Mouse (Mus musculus): ENCODE measurements around the gene Nup210l. TPM values are rescaled to one million over a fixed set of nuclear protein-coding genes. Genes with fewer than 3 reads are reported as not detected.
"Not testable (repeated sequence)": the region's sequence is repeated elsewhere in the genome, so short reads cannot be mapped to it uniquely, and the experiment has no call there.

The Nup210l gene
- total RNA-seq, 2 experiments from 2014 or later, result 0.04 to 0.08 TPM

DNA sequence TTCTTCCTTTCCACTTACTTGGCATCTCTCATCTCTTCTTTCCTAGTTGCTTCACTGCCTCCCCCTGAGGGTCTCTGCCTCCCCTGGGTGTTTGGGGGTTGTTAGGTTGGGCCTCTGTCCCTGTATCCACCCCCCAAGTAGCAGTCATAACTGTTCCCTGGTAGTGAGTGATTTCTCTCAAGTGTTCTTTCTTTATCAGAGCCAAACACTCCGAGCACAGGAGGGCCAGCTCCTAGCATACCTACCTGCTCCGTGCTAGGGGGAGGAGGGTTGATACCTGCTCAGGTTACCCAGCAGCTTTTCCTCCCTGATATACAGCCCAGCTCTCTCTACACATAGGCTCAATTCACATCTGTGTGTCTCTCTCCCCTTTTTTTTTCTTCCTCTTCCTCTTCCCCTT lies 15.3 kb upstream of the Nup210l start:
- intact Hi-C loops (cut with DNase I; ENCODE audit: low total_unique reads), result no loop called here
- DNase-seq, result no peak

- intact Hi-C loops (cut with DNase I; ENCODE audit: low total_unique reads), result no loop called here
- no peak for DNase-seq
Observed at GRCm38 (mm10) chr3:90090892-90091291, 13.0 kb upstream of the Nup210l start.

DNA sequence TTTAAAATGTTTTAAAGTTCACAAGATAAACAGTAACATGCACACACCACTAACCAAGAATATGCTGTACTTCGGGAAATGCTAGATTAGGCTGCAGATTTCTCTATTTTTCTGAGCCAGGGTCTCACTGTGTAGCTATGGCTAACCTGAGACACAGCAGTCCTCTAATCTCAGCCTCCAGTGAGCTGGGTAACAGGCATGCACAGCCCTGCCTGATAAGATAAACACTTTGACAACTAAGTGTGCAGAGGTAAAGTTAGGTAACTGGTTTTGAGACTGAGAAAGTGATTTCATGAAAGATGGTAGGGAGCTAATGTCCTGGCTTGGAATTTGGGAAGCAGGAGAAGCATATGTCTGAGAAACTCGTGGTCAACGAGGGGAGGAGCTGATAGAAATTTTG lies 9.5 kb upstream of the Nup210l start:
- no peak for DNase-seq
- intact Hi-C loops (cut with DNase I; ENCODE audit: low total_unique reads), result no loop called here

GRCm38 (mm10) chr3:90097928-90098327 lies 6.0 kb upstream of the Nup210l start:
- DNase-seq, result no peak
- intact Hi-C loops (cut with DNase I; ENCODE audit: low total_unique reads), result no loop called here

DNA sequence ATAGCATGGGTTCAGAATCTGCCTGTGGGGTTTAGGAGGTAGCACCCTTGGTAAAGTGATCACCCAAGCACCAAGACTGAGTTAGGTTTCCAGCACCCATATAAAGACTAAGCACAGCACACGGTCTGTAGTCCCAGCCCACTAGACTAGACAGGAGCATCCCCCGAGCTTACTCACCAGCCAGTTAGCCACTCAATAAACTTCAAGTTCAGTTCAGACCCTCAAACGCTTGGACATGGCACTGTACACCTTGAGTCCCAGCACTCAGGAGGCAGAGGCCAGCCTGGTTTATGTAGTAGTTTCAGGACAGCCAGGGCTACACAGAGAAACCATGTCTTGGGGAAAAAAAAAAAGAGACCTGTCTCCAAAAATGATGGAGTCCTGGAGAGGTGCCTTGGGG lies 2.9 kb upstream of the Nup210l start:
- intact Hi-C loops (cut with DNase I; ENCODE audit: low total_unique reads), result no loop called here
- DNase-seq, result no peak

DNA sequence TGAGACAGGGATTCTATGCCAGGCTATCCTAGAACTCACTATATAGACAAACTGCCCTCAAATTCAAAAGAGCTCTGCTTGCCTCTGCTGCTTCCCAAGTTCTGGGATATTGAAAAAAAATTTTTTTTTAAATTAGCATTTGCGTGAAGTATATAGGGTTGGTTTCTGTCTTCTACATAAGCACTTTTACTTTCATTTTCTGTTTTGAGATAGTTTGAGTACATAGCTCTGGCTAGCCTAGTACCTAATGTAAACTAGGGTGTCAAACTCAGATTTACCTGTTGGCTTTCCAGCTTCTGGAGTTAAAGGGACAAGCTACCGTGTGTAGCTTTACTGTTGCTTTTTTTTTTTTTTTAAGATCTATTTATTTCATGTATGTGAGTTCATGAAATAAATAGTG lies 2.3 kb upstream of the Nup210l start:
- no peak for DNase-seq
- intact Hi-C loops (cut with DNase I; ENCODE audit: low total_unique reads), result no loop called here

DNA sequence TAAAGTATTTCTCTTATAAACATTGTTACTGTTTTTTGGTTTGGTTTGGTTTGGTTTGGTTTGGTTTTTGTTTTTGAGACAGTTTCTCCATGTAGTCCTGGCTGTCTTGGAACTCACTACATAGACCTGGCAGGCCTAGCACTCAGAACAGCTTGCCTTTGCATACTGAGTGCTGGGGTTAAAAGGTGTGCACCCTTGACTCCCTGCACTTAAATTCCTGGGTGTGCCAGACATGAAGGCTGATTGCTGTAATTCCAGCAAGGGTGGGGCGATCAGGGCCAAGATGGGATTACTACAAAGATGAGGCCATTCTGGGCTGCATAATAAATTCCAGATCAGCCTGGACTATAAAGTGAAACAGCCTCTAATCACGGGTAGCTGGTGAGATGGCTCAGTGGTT lies 1.7 kb upstream of the Nup210l start:
- intact Hi-C loops (cut with DNase I; ENCODE audit: low total_unique reads), result no loop called here
- DNase-seq, result no peak

DNA sequence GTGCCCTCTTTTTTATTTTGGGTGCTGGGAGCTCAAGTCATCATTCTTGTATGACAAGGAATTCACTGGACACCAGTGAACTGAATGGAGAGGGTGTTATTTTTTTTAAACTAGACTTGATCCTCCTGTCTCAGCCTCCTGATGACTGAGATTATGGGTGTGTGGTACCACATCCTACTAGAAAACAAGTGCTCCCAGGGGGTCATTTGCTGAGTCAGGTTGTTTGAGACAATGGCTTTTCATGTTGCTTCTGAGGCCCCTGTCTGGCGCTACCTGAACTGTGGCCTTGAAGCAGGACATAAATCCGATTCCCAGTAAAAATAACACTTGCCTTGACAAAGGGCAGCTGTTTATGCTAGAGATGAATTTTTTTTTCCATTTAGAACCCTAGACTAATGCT lies 756 bp upstream of the Nup210l start:
- DNase-seq, result no peak
- intact Hi-C loops (cut with DNase I; ENCODE audit: low total_unique reads), result no loop called here

DNA sequence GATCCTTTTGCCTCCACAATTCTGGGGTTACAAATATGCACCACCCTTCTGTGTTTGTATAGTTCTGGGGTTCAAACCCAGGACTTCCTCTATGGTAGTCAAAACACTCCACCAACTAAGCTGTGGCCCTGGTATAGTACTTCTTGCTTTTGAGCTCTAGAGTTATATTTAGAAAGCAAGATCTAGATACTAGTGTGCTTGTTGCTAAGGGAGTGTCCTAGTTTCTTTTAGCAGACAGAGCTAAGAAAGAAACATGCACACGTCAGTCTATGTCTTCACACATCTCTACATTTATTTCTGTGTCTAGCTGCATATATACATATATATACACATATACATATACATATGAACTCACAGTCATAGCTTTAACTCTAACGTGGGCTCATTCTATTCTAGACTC lies 7.8 kb downstream of the Nup210l start:
- intact Hi-C loops (cut with DNase I; ENCODE audit: low total_unique reads), result no loop called here

DNA sequence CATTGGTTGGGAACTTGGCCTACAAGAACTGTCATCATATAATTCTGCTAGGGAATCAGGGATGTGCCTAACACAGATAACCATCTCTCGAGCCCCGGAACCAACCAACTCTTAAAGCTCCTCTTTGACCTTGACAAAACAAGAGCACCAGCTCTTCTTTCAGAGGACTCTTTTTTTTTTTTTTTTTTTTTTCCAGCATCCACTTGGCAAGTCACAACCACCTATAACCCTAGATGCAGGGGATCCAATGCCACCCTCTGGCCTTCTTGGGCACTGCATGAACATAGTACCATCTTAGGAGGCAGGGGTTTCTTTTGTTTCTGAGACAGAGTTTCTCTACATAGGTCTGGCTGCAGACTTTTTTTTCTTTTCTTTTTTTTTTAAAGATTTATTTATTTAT lies 10.4 kb downstream of the Nup210l start:
- intact Hi-C loops (cut with DNase I; ENCODE audit: low total_unique reads), result no loop called here
- DNase-seq, result no peak

More for the DNA sequence above, 7.8 kb downstream of the Nup210l start:
- no peak for DNase-seq

GRCm38 (mm10) chr3:90115526-90115925 lies 11.6 kb downstream of the Nup210l start:
- no peak for DNase-seq
- intact Hi-C loops (cut with DNase I; ENCODE audit: low total_unique reads), result no loop called here

DNA sequence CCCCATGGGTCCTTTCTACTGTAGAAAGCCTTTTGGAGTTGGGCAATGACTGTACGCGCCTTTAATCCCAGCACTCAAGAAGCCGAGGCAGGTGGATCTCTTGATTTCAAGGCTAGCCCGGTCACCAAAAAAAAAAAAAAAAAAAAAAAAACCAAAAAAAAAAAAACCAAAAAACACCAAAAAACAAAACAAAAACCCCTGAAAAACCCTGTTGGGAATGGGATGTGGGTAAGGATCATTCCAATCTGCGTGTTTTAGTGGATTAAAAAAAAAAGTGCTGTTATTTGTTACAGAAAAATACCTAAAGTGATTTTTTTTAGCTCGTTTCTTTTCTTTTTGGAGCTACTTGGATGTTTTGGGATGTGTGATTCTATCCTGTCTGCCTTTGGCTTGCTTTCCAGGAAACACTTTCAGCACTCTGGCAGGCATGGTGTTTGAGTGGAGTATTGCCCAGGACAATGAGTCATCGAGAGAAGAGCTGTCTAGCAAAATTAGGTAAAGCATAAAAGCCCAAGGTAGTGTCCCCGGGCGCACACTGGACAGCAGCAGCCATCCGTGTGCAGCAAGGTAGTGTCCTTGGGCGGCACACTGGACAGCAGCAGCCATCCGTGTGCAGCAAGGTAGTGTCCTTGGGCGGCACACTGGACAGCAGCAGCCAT lies 14.3 kb downstream of the Nup210l start:
- DNase-seq, result peak; percentile 43
- intact Hi-C loops (cut with DNase I; ENCODE audit: low total_unique reads), result no loop called here

DNA sequence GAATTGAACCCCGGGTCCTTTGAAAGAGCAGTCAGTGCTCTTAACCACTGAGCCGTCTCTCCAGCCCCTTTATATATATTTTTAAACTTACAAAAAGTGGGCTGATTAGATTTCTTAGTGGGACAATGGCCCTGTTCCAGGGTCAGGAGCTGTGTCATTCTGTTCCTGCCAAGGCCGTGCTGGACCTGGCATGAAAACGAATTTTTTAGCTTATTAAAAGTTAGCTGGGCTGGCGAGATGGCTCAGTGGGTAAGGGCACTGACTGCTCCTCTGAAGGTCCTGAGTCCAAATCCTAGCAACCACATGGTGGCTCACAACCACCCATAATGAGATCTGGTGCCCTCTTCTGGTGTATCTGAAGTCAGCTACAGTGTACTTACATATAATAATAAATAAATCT lies 18.1 kb downstream of the Nup210l start:
- intact Hi-C loops (cut with DNase I; ENCODE audit: low total_unique reads); DNase-seq: not testable (repeated sequence)

GRCm38 (mm10) chr3:90125710-90126109 lies 21.8 kb downstream of the Nup210l start:
- intact Hi-C loops (cut with DNase I; ENCODE audit: low total_unique reads), result no loop called here
- no peak for DNase-seq

GRCm38 (mm10) chr3:90127881-90128280 lies 23.9 kb downstream of the Nup210l start:
- no peak for DNase-seq
- intact Hi-C loops (cut with DNase I; ENCODE audit: low total_unique reads), result no loop called here

DNA sequence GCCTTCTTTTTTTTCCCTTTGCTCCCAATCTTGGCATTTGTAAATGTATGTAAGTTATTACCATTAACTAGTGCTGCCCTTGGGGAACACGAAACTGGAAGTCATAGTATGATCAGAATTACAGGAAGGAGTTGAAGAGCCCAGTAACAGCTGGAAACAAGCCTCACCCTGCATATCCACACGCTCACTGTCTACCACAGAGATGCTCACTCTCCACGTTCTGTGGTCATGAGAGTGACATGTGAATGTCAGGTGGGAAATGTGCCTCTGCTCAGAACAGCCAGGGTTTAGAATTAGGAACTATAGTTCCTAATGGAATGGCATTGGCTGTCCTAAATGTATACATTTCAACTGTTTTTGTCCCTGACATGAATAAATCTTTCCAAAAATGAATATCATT lies 28.8 kb downstream of the Nup210l start:
- intact Hi-C loops (cut with DNase I; ENCODE audit: low total_unique reads), result no loop called here
- no peak for DNase-seq

- DNase-seq, result no peak
- intact Hi-C loops (cut with DNase I; ENCODE audit: low total_unique reads), result no loop called here
Observed at GRCm38 (mm10) chr3:90133331-90133730, 29.4 kb downstream of the Nup210l start.

GRCm38 (mm10) chr3:90134483-90134882 lies 30.6 kb downstream of the Nup210l start:
- intact Hi-C loops (cut with DNase I; ENCODE audit: low total_unique reads), result no loop called here
- no peak for DNase-seq

DNA sequence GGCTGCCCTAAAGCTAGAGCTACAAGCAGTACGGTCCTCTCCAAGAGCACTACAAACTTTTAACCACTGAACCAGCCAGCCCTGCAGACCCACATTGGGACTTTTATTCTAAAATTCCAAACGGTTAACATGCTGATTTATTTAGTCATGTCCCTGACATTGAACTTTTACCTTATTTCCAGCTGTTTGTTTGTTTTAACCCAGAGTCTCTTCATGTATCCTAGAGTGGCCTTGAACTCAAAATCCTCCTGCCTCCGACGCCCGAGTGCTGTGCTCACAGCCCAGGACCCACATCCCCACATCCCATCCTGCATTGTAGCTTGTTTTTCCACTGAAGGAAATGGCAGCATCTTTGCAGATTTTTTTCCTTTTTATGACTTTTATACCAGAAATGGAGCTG lies 31.1 kb downstream of the Nup210l start:
- intact Hi-C loops (cut with DNase I; ENCODE audit: low total_unique reads), result no loop called here
- DNase-seq, result no peak

GRCm38 (mm10) chr3:90136660-90137059 lies 32.7 kb downstream of the Nup210l start:
- DNase-seq, result no peak
- intact Hi-C loops (cut with DNase I; ENCODE audit: low total_unique reads), result no loop called here

GRCm38 (mm10) chr3:90137606-90138005 lies 33.7 kb downstream of the Nup210l start:
- intact Hi-C loops (cut with DNase I; ENCODE audit: low total_unique reads), result no loop called here
- DNase-seq, result no peak

DNA sequence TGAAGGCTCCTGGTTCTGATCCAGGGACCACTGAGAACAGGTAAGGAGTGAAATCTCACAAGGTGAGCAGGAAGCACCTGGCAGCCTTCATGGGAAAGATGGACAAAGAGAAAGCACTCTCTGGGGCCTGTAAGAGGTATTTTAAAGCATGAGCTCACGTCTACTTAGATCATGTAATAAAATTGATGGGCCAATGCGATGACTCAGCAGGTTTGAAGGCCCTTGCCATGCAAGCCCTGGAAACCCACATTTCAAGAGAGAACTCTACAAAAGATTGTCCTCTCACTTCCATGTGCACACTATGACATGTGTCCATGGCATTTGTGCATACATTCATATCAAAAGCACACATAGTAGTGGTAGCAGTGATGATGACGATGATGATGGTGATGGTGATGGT lies 36.0 kb downstream of the Nup210l start:
- intact Hi-C loops (cut with DNase I; ENCODE audit: low total_unique reads), result no loop called here

More for the DNA sequence above, 36.0 kb downstream of the Nup210l start:
- no peak for DNase-seq
